Mouse (Mus musculus): ENCODE measurements around the gene Rps21. TPM values are rescaled to one million over a fixed set of nuclear protein-coding genes. Genes with fewer than 3 reads are reported as not detected.
"Not testable (repeated sequence)": the region's sequence is repeated elsewhere in the genome, so short reads cannot be mapped to it uniquely, and the experiment has no call there.

Gene Rps21
- polyA plus RNA-seq, 1 experiment from 2014 or later: 871 TPM

- DNase-seq (ENCODE audit: low spot score): not testable (repeated sequence)
These were observed 1.8 kb downstream of the Rps21 start for GRCm38 (mm10) chr2:180258951-180259484.

GRCm38 (mm10) chr2:180259826-180260609 lies 2.8 kb downstream of the Rps21 start:
- not testable (repeated sequence) for H3K27ac ChIP-seq (ENCODE audit: low read depth)

More at GRCm38 (mm10) chr2:180258951-180259484, 1.8 kb downstream of the Rps21 start:
- H3K27me3 ChIP-seq (replicated peaks; ENCODE audit: control insufficient read depth, insufficient read depth, low read length); H3K9me3 ChIP-seq (ENCODE audit: control insufficient read depth, low read length); H3K9ac ChIP-seq (ENCODE audit: low read length); H3K4me3 ChIP-seq (ENCODE audit: low read depth, low read length); ATAC-seq (replicated peaks; ENCODE audit: low FRiP score, low TSS enrichment, low read depth); H3K27ac ChIP-seq (ENCODE audit: low read depth); H3K4me2 ChIP-seq (ENCODE audit: low read length): not testable (repeated sequence)
- Histone ChIP-seq H3K36me3 (ENCODE audit: control insufficient read depth, insufficient read depth, low read length) (peaks cover 60% of the 10 kb centered on the region), H3K4me1 (replicated peaks; ENCODE audit: control insufficient read depth, insufficient read depth, low read length) (peaks cover 11% of the 10 kb centered on the region)
- WGBS: 80% methylated on average over 10 of the region's 10 CpGs

DNA sequence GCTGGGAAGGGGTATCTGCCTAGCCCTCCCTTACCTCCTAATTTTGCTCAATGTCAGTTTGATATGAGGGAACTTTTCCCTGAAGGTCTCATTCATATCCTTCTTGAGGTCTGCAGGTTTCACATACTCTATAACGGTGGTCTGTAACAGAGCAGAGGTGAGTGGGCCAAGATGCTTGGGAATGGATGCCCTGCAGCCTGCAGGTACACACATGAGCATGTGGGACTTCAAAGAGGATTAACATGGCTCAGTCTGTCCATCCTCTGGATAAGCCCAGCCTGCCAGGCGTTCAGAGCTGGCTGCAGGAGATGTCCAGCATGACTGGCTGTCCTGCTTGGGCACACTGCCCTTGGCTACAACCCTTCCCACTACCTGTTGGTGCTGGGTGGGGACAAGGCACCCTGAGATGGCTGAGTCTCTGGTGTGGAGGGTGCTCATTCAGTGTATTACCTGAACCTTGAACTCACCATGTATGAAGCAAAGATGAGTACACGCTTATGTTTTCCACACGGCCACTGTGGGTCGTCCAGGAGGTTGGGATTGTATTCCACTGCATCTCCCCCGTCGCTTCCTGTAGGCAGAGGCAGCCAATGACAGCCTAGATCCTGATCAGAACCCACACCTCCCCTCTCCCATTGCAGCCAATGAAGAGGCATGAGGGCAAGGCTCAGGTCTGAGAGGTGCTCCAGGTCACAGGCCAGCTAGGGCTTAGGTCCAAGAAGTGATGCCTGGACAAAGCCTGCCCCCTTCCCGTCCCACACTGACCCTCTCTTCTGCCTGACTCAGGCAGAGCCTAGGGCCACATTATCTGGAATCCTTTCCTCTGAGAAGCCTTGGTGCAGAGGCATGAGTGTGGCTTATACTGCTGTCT lies 3.7 kb downstream of the Rps21 start:
- H3K36me3 ChIP-seq (ENCODE audit: control insufficient read depth, insufficient read depth, low read length): peaks cover 65% of the 10 kb centered on the region
- no peaks in the 10 kb centered on the region for H3K27me3 ChIP-seq (replicated peaks; ENCODE audit: control insufficient read depth, insufficient read depth, low read length)
- ATAC-seq (replicated peaks; ENCODE audit: low FRiP score, low TSS enrichment, low read depth) (no peak), DNase-seq (ENCODE audit: low spot score) (no peak)
- WGBS: 61% methylated on average over 8 of the region's 8 CpGs
- no peak overlapping the region for H3K4me2 ChIP-seq (ENCODE audit: low read length)
- no peak overlapping the region for H3K9ac ChIP-seq (ENCODE audit: low read length)
- H3K9me3 ChIP-seq (ENCODE audit: control insufficient read depth, low read length): no peaks in the 10 kb centered on the region
- H3K4me1 ChIP-seq (replicated peaks; ENCODE audit: control insufficient read depth, insufficient read depth, low read length): peaks cover 10% of the 10 kb centered on the region
- H3K4me3 ChIP-seq (ENCODE audit: low read depth, low read length): no peak overlapping the region
- H3K27ac ChIP-seq (ENCODE audit: low read depth): no peak overlapping the region

More at GRCm38 (mm10) chr2:180259826-180260609, 2.8 kb downstream of the Rps21 start:
- H3K4me1 ChIP-seq (replicated peaks; ENCODE audit: control insufficient read depth, insufficient read depth, low read length): peaks cover 11% of the 10 kb centered on the region
- H3K27me3 ChIP-seq (replicated peaks; ENCODE audit: control insufficient read depth, insufficient read depth, low read length); ATAC-seq (replicated peaks; ENCODE audit: low FRiP score, low TSS enrichment, low read depth); H3K9me3 ChIP-seq (ENCODE audit: control insufficient read depth, low read length); H3K9ac ChIP-seq (ENCODE audit: low read length); H3K4me2 ChIP-seq (ENCODE audit: low read length); DNase-seq (ENCODE audit: low spot score); H3K4me3 ChIP-seq (ENCODE audit: low read depth, low read length): not testable (repeated sequence)
- WGBS: 77% methylated on average over 17 of the region's 17 CpGs
- H3K36me3 ChIP-seq (ENCODE audit: control insufficient read depth, insufficient read depth, low read length): peaks cover 63% of the 10 kb centered on the region

DNA sequence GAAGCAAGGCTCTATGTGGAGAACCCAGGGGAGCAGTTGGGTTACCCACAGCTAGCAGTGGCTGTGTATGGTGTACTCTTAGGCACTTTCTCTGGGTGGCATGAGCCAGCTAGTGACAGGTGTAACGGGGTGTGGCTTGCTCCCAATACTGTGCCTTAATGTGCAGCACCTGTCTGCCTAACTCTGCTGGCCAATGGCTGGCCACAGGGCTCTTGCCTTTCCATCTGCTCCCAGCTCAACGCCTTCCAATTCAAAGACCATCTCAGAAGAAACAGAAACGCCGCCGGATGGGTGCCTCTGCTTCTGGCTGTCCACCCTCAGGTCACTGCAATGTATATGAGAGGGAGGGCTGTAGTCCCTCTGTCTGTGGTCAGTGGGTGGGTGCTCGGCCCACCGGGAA lies 4.7 kb downstream of the Rps21 start:
- H3K4me2 ChIP-seq (ENCODE audit: low read length): no peak overlapping the region
- no peaks in the 10 kb centered on the region for H3K9me3 ChIP-seq (ENCODE audit: control insufficient read depth, low read length)
- no peak overlapping the region for H3K9ac ChIP-seq (ENCODE audit: low read length)
- H3K36me3 ChIP-seq (ENCODE audit: control insufficient read depth, insufficient read depth, low read length): peaks cover 75% of the 10 kb centered on the region
- ATAC-seq (replicated peaks; ENCODE audit: low FRiP score, low TSS enrichment, low read depth): no peak
- H3K4me1 ChIP-seq (replicated peaks; ENCODE audit: control insufficient read depth, insufficient read depth, low read length): peaks cover 7% of the 10 kb centered on the region
- no peak overlapping the region for H3K4me3 ChIP-seq (ENCODE audit: low read depth, low read length)
- H3K27ac ChIP-seq (ENCODE audit: low read depth): no peak overlapping the region
- no peaks in the 10 kb centered on the region for H3K27me3 ChIP-seq (replicated peaks; ENCODE audit: control insufficient read depth, insufficient read depth, low read length)
- no peak for DNase-seq (ENCODE audit: low spot score)
- WGBS: 84% methylated on average over 7 of the region's 7 CpGs

DNA sequence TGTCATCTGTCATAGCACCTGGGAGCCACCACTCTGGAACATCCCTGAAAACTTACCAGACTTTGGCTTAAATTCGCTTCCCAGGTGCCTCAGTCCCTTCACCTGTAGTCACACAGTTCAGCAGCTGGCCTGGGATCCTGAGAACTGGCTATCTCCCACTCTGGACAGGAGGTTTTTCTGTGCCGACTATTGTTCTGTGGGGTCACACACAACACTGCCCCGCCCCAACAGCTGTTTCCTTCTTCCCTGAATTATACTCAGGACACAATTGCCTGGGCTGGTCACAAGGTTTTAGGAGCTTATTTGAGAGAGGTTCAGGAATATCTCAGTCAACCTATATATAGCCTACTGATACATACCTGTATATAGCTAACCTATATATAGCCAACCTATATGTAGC lies 5.3 kb downstream of the Rps21 start:
- Histone ChIP-seq H3K4me1 (replicated peaks; ENCODE audit: control insufficient read depth, insufficient read depth, low read length) (peaks cover 7% of the 10 kb centered on the region), H3K4me3 (ENCODE audit: low read depth, low read length) (no peak overlapping the region), H3K36me3 (ENCODE audit: control insufficient read depth, insufficient read depth, low read length) (peaks cover 75% of the 10 kb centered on the region), H3K9ac (ENCODE audit: low read length) (no peak overlapping the region), H3K9me3 (ENCODE audit: control insufficient read depth, low read length) (no peaks in the 10 kb centered on the region), H3K27ac (ENCODE audit: low read depth) (no peak overlapping the region), H3K4me2 (ENCODE audit: low read length) (no peak overlapping the region), H3K27me3 (replicated peaks; ENCODE audit: control insufficient read depth, insufficient read depth, low read length) (no peaks in the 10 kb centered on the region)
- 87% methylated on average over 3 of the region's 3 CpGs for WGBS
- no peak for ATAC-seq (replicated peaks; ENCODE audit: low FRiP score, low TSS enrichment, low read depth)
- DNase-seq (ENCODE audit: low spot score): no peak

- no peak for DNase-seq (ENCODE audit: low spot score)
- no peaks in the 10 kb centered on the region for H3K27me3 ChIP-seq (replicated peaks; ENCODE audit: control insufficient read depth, insufficient read depth, low read length)
- 87% methylated on average over 10 of the region's 10 CpGs for WGBS
- no peak overlapping the region for H3K4me3 ChIP-seq (ENCODE audit: low read depth, low read length)
- peaks cover 7% of the 10 kb centered on the region for H3K4me1 ChIP-seq (replicated peaks; ENCODE audit: control insufficient read depth, insufficient read depth, low read length)
- no peak overlapping the region for H3K4me2 ChIP-seq (ENCODE audit: low read length)
- H3K36me3 ChIP-seq (ENCODE audit: control insufficient read depth, insufficient read depth, low read length): peaks cover 78% of the 10 kb centered on the region
- H3K27ac ChIP-seq (ENCODE audit: low read depth): no peak overlapping the region
- H3K9me3 ChIP-seq (ENCODE audit: control insufficient read depth, low read length): no peaks in the 10 kb centered on the region
- ATAC-seq (replicated peaks; ENCODE audit: low FRiP score, low TSS enrichment, low read depth): no peak
- no peak overlapping the region for H3K9ac ChIP-seq (ENCODE audit: low read length)
These were observed 5.7 kb downstream of the Rps21 start for GRCm38 (mm10) chr2:180262891-180263290.

DNA sequence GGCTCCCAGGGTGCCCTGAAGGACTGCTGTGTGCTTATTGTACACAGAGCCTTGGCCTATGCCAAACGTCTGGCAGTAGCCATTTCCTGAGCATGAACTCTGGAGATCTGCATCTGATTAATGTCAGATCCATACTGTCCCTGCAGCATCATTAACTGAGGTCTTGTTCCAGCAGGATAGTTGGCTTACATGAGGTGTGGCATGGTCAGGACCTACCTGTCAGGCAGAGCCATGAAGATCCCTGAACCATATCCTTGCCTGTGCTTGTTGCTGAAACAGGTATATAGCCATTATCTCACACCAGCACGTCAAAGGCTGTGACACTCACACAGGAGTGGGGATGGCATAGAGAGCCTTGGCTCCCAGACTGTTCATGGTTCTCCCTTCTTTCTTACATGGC lies 10.8 kb downstream of the Rps21 start:
- ATAC-seq (replicated peaks; ENCODE audit: low FRiP score, low TSS enrichment, low read depth): no peak
- DNase-seq (ENCODE audit: low spot score): no peak
- Histone ChIP-seq H3K4me3 (ENCODE audit: low read depth, low read length) (no peak overlapping the region), H3K9me3 (ENCODE audit: control insufficient read depth, low read length) (no peaks in the 10 kb centered on the region), H3K36me3 (ENCODE audit: control insufficient read depth, insufficient read depth, low read length) (peaks cover 42% of the 10 kb centered on the region), H3K27ac (ENCODE audit: low read depth) (no peak overlapping the region), H3K9ac (ENCODE audit: low read length) (no peak overlapping the region), H3K27me3 (replicated peaks; ENCODE audit: control insufficient read depth, insufficient read depth, low read length) (no peaks in the 10 kb centered on the region), H3K4me1 (replicated peaks; ENCODE audit: control insufficient read depth, insufficient read depth, low read length) (peaks cover 13% of the 10 kb centered on the region), H3K4me2 (ENCODE audit: low read length) (no peak overlapping the region)
- WGBS: 72% methylated on average over 2 of the region's 2 CpGs

- WGBS: 91% methylated on average over 10 of the region's 10 CpGs
- Histone ChIP-seq H3K27me3 (replicated peaks; ENCODE audit: control insufficient read depth, insufficient read depth, low read length) (no peaks in the 10 kb centered on the region), H3K4me1 (replicated peaks; ENCODE audit: control insufficient read depth, insufficient read depth, low read length) (peaks cover 17% of the 10 kb centered on the region), H3K27ac (ENCODE audit: low read depth) (no peak overlapping the region), H3K4me3 (ENCODE audit: low read depth, low read length) (no peak overlapping the region), H3K36me3 (ENCODE audit: control insufficient read depth, insufficient read depth, low read length) (peaks cover 29% of the 10 kb centered on the region), H3K9ac (ENCODE audit: low read length) (no peak overlapping the region), H3K4me2 (ENCODE audit: low read length) (no peak overlapping the region), H3K9me3 (ENCODE audit: control insufficient read depth, low read length) (no peaks in the 10 kb centered on the region)
- no peak for DNase-seq (ENCODE audit: low spot score)
- no peak for ATAC-seq (replicated peaks; ENCODE audit: low FRiP score, low TSS enrichment, low read depth)
These were observed 12.2 kb downstream of the Rps21 start for GRCm38 (mm10) chr2:180269329-180269728.

Data from intestine, embryonic 14.5 days (tissue).